Mouse (Mus musculus): ENCODE results near the gene Pde8b.

Pde8b gene

DNA sequence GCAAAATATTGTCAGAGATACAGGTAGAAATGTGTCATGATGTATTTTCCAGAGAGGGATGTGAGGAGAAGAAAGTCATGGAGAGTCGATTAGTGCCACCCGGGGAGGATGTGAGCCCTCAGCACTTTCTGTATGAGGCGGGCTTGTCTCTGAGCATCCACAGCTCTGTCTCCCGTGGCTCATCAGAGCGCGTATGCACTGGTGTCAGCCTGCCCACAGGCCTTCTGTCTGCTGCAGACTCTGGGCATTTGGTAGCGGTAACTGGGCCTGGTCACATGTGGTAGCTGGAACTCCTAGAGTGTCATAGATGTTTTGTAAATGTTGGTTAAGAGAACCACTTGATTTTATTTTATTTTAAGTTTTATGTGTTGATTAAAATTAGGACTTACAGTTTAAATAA lies 240.9 kb downstream of the Pde8b start:
- no peak for DNase-seq

DNA sequence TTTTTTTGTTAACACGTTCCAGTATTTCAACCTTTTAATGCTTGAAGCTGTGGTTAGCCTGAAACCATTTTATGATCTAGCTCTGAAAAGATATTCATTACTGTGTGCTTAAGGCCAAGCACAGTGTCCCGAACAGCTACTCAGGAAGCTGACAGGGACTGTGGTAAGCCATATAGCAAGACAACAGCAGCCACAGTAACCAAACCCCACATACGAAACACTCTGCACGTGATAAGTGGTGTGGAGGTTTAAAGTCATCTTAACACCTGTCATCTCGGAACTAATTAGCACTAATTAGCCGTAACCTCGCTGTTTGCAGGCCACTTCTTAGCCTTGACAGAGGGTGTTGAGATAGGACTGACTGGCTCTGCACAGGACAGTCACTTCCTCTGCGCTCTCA lies 242.9 kb downstream of the Pde8b start:
- DNase-seq, result no peak

DNA sequence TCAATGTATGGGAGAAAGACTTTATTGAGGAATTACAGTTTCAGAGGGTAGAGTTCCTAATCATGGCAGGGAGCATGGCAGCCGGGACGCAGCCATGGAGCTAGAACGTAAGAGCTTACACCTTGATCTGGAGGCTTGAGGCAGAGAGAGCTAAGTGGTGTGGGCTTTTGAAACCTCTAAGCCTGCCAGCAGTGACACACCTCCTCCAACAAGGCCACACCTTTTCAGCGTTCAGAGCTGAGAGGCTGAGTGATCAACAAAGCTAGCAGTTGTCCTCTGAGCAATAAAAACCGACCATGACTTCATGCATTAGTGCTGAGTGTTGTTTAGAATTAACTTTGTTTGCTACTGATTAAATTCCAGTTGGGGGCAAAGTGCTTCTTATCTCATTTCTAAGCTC lies 259.6 kb downstream of the Pde8b start:
- no peak for DNase-seq

DNA sequence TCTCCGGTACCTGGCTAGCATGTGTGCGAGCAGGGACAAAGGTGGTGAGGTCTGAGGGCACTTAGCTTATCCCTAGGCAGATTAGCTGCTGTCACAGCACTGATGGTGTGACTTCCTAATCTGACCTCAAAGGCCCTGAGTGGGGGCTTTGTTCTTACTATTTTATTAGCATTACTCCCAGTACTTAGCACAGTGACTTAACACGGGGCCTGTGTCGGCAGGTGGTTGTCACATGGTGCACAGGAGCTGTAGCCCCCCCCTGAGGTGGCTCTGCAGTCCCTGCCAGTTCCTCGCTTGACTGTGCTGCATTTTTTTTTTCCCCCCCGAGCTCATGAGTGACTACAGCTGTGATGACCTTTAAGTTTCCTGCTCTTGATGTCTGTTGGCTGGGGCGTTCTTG lies 271.1 kb downstream of the Pde8b start:
- DNase-seq, result no peak

DNA sequence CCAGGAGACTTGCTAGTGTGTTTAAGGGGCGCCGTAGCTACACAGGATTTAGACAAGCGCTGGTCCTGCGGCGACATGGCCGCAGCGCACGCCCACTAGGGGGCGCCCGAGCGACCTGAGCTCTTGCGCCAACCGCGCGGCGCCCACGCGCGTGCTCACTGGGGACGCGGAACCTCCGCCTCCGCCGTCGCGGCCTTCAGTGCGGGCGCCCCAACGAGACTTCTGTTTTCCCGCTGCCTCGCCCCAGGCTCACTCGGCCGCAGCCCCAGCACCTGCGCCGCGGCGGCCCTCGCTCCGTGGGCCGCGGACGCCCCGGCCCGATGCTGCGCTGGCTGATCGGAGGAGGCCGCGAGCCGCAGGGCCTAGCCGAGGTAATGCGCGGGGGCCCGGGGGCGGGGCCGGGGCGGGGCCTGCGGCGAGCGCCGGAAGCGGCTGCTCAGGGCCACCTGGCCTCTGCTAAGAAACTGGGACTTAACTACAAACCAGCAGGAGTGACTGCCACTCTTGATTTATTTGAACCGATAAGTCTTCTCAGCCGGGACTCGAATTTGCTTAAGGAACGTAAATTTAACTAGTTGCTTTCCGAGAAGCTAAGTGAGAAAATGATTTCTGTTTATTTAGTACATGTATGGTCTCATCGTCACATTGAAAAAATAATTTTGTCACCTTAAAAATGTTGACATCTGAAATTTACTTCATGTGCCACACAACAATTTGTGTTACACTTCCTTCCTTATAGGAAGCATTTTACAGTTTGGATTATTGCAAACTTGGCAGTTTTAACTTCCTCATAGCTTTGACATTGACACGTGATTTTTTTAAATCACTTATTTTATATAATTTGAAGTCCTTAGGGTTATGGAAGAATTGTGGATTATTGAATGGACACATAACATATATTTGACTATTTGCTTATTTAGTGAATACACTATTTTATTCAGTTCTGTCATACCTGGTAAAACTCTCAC lies 273.6 kb downstream of the Pde8b start, which contains the start of gene Wdr41:
Gene Wdr41 (plus strand): TSS at position 126 of the 968 bp plus-strand sequence.
- DNase-seq, result peak; percentile 97

DNA sequence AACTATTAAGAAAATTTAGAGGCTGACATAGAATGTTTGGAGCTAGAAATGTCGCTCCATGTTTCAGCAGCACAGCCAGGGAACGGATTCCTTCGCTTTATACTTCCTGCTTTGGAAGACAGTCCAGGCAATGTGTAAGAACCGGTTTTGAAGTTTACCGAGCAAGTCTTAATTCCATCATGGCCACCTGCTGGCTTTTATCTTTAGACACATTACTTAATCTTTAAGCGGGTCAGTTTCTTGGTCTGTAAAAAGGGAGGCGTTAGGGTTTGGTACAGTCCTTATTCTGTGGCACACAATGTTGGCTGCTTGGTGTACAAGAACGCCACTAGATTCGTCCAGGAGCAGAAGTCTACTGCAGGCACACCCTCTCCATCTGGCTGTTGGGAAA lies 274.3 kb downstream of the Pde8b start:
- DNase-seq, result no peak
